Mouse (Mus musculus): Measurements from ENCODE around the gene St3gal4.

DNA sequence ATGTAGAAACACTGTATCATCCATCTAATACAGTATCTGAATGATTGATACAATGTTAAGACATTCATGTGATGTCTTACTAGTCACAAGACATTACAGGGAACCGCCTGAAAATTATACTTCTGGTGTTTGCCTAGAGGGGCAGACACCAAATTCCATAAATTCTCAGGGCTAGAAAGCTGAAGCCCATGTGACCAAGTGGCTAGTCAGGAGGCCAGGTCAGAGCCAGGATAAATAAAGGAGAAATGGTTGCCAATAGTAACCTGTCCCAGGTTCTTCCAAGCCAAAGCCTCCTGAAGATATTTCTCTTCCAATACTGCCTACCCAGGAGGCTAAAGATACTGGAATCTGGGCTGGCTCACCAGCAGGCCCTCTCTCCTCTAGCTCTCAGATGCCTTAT lies 23.3 kb downstream of the St3gal4 start:
- TF ChIP-seq POLR2A (IDR thresholded peaks at IDR 0.05; ENCODE audit: low read depth, low read length) (no peak), CTCF (IDR thresholded peaks at IDR 0.05; ENCODE audit: extremely low read depth, insufficient read depth, insufficient read length, insufficient replicate concordance) (no peak)
